Mouse (Mus musculus) hindbrain, embryonic 16.5 days (tissue): ENCODE measurements around the gene Timmdc1. TPM values are rescaled to one million over a fixed set of nuclear protein-coding genes. Genes with fewer than 3 reads are reported as not detected.

Experiments
- ATAC-seq: fragments of 200-750 bp; cut with Nextera tagmentation; 2 replicates; pipeline ENCODE4 v1.8.0; 2017; ENCODE audit warnings: moderate TSS enrichment, moderate library complexity
- H3K27ac ChIP-seq: fragments of 300-500 bp; sonication (generic); 2 replicates; pipeline ENCODE4 v1.5.1; 2014; ENCODE audit warnings: low read depth, mild to moderate bottlenecking, control low read depth, low read length, moderate library complexity
- H3K27me3 ChIP-seq: fragments of 300-500 bp; sonication (generic); replicated peaks from 2 replicates; pipeline ENCODE4 v1.6.1; 2014; ENCODE audit warnings: low read length; ENCODE audit not compliant: control insufficient read depth, insufficient read depth
- H3K36me3 ChIP-seq: fragments of 300-500 bp; sonication (generic); 2 replicates; pipeline ENCODE4 v1.6.1; 2014; ENCODE audit warnings: mild to moderate bottlenecking, low read length, moderate library complexity, mixed read lengths; ENCODE audit not compliant: control insufficient read depth, insufficient read depth
- H3K4me1 ChIP-seq: fragments of 300-500 bp; sonication (generic); 2 replicates; pipeline ENCODE4 v1.6.1; 2014; ENCODE audit warnings: low read depth, low read length; ENCODE audit not compliant: control insufficient read depth, insufficient read depth
- H3K4me2 ChIP-seq: fragments of 300-500 bp; sonication (generic); 2 replicates; pipeline ENCODE4 v1.6.1; 2014; ENCODE audit warnings: mild to moderate bottlenecking, low read length, control low read depth, moderate library complexity
- H3K4me3 ChIP-seq: fragments of 300-500 bp; sonication (generic); 2 replicates; pipeline ENCODE4 v1.5.1; 2014; ENCODE audit warnings: mild to moderate bottlenecking, low read length, control low read depth, moderate library complexity
- H3K9ac ChIP-seq: fragments of 300-500 bp; sonication (generic); 2 replicates; pipeline ENCODE4 v1.6.1; 2014; ENCODE audit warnings: low read depth, mild to moderate bottlenecking, control low read depth, low read length, moderate library complexity
- H3K9me3 ChIP-seq: fragments of 300-500 bp; sonication (generic); 2 replicates; pipeline ENCODE4 v1.6.1; 2014; ENCODE audit warnings: mild to moderate bottlenecking, low read length, moderate library complexity; ENCODE audit not compliant: control insufficient read depth
- WGBS: fragments of 180-500 bp; shearing (Covaris S2); extraction: QIAGEN DNeasy Blood & Tissue Kit; methylation state at CpG from one replicate; pipeline ENCODE4 v1.1.7; 2014; 5-methylcytosine and 5-hydroxymethylcytosine counted together
- polyA plus RNA-seq: library from polyadenylated mRNA; unstranded; fragments of >200 nt; fragmentation: Nextera tagmentation; extraction: Ambion mirVana; gene quantifications from 2 replicates; pipeline ENCODE4 v1.2.1, GENCODE M21; 2015

Gene Timmdc1
- polyA plus RNA-seq, 1 experiment from 2014 or later, result 28.0 TPM

DNA sequence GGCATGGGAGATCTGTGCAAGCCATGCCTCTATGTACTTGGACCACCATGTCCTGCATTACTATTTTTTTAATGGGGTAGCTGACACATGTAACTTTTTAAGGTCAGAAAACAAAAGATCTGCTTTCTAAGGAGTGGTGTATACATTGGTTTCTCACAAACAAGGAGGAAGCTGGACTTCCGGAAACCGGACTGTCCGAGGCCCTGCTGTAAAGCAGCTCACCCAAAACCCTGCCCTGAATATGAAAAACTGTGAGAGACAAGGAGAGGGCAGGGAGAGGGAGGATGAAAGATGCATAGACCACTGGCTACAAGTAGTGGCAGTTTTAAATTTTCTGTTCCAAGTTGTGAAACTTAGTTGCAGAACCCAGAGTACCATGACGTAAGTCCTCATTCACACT is 62.5 kb downstream of the Timmdc1 start:
- Histone ChIP-seq H3K9ac (no peak overlapping the region), H3K4me3 (no peak overlapping the region), H3K27ac (no peak overlapping the region), H3K4me2 (no peak overlapping the region), H3K4me1 (no peaks in the 10 kb centered on the region), H3K27me3 (no peaks in the 10 kb centered on the region), H3K9me3 (no peaks in the 10 kb centered on the region), H3K36me3 (no peaks in the 10 kb centered on the region)
- WGBS, result 92% methylated on average over 4 of the region's 4 CpGs
- ATAC-seq, result no peak

DNA sequence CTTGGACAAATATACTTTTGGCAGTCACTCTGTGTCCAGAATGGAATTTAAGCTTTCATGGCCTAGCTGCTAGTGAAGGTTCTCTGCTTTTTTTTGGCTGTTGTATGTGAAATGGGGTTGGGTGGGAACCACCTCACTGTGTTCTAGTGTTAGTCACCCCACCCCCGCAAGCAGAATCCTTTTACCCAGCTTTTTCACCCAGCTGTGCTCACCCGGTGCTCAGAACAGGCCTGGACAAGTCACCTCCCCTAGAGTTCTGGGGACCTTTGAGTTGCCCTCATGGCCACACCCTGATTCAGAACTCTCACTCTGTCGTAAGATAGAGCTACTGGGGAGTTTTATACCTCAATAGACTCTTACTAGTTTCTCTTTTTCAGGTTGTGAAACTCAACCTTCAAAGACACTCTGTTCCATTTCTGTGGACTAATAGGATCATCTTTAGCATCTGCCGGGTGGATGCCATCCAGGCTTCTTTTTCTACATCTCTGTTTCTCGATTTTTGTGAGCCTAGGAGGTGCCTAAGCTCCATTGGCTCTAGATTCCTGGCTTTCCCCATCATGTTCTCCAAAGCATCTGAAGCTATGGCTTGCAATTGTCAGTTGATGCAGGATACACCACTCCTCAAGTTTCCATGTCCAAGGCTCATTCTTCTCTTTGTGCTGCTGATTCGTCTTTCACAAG is 63.7 kb downstream of the Timmdc1 start:
- no peaks in the 10 kb centered on the region for H3K27me3 ChIP-seq
- H3K9ac ChIP-seq, result no peak overlapping the region
- WGBS, result 78% methylated on average over 6 of the region's 6 CpGs

DNA sequence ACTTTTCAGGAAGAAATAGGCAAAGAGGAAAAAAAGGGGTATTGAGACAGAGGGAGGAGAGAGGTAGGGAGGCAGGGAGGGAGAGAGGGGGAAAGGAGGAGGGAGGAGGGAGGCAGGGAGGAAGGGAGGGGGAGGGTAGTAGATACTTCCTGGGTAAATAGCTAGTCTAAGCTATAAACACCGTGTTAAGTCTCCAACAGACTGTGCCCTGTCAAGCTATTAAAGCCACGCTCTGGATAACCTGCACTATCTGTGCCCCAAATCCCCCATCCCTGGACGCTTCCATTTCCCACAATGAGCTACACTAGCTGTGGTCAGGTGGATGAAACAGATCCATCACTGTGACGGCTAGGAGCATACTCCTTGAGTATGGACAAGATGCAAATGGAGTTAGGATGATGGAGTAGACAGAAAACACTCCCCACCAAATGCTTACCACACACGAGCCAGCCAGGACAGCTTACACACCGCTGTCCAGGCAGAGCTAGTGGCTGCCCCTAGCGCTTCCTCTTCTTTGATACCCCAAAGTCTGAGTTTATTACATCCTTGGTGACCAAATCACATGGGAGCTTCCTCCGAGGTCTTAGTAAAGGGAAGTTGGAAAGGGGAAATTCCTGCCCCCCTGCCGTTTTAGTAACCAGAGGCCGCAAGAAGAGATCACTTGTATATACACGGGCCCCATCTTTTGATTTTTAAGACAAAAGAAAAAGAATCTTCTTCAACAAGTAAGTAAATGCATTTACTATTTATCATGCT is 65.5 kb downstream of the Timmdc1 start:
- H3K27ac ChIP-seq, result no peak overlapping the region
- H3K9ac ChIP-seq, result no peak overlapping the region
- no peaks in the 10 kb centered on the region for H3K9me3 ChIP-seq
- H3K4me3 ChIP-seq, result no peak overlapping the region
- no peaks in the 10 kb centered on the region for H3K36me3 ChIP-seq
- H3K4me1 ChIP-seq, result peaks cover under 1% of the 10 kb centered on the region; the same call in 1 of the 2 replicates
- 61% methylated on average over 11 of the region's 11 CpGs for WGBS
- H3K4me2 ChIP-seq, result no peak overlapping the region
- H3K27me3 ChIP-seq, result no peaks in the 10 kb centered on the region
- ATAC-seq, result no peak

More for the DNA sequence above, 63.7 kb downstream of the Timmdc1 start:
- Histone ChIP-seq H3K4me1 (no peaks in the 10 kb centered on the region), H3K27ac (no peak overlapping the region), H3K4me2 (no peak overlapping the region), H3K36me3 (no peaks in the 10 kb centered on the region), H3K4me3 (no peak overlapping the region), H3K9me3 (no peaks in the 10 kb centered on the region)
- ATAC-seq, result no peak

DNA sequence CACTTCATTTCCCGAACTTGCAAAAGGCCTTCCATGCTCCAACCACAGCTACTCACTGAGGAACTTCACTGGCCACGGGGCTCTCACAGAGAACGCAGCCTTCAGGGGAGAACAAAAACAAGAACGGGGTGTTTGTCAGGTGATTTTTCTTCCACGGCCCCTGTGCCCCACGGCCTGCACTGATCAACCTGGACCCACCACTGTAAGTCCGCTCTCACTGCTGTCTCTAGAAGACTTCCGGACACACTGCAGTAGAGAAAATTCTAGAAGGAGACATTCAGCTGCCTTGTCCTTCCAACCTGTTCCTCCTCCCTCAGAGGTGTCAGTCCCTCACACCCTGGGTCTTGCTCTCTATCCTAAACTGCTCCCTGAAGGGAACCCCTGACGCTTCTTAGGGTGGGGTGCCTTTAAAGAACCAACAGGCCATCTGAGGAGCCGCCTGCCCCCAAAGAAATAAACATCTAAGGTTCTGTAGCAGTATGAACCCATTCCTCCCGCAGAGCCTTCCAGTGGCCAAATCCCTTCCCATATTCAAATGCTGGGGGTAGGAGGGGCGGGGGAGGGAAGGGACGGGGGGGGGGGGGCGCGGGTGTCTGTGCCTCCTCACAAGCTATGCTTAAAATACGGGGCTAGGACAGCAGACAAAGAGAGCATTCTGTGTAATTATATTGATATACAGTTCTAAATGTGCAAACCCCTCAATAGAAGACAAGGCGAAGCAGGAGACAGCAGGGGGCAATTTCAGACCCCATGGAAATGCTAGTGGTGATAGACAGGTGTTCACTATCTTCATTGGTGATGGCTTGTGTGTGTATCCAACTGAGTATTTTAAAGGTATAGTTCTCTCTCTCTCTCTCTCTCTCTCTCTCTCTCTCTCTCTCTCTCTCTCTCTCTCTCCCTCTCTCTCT is 66.7 kb downstream of the Timmdc1 start, which contains the start of gene Cd80:
Cd80 (plus strand) TSS at position 51 of the 908 bp plus-strand sequence.
- Histone ChIP-seq H3K4me3 (no peak within 1 kb of the TSS), H3K36me3 (no peaks in the 10 kb centered on the region), H3K27ac (no peak within 1 kb of the TSS), H3K27me3 (no peaks in the 10 kb centered on the region), H3K4me2 (no peak within 1 kb of the TSS), H3K4me1 (peaks cover 9% of the 10 kb centered on the region), H3K9ac (no peak within 1 kb of the TSS), H3K9me3 (no peaks in the 10 kb centered on the region)
- WGBS, result 73% methylated on average over 17 of the region's 17 CpGs
- no peak for ATAC-seq

DNA sequence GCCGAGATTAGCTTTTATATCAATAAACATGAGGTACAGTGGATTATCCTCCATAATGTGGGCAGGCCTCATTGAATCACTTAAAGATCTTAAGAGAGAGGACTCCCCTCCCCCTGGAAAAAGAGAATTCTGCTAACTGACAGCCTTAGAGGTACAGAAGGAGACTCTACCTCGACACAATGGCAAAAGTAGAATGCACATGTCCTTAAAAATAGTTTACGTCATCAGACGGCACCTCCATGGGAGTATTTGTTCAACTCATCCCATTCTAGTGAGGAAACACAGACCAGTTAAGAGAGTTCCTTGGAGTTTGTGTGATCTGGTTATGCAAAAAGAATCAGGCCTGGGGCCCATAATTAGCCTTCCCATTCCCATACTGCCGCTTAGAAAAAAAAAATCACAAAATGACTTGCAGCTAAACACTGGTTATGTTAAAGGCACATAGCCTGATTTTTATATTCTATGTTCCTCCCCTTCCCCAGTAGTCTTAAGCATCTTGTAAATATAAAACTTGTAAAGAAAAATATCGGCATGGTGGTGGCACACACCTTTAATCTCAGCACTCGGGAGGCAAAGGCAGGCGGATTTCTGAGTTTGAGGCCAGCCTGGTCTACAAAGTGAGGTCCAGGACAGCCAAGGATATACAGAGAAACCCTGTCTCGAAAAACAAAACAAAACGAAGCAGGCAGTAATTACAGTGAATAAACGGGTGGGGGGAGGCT is 67.8 kb downstream of the Timmdc1 start:
- ATAC-seq, result no peak
- H3K27me3 ChIP-seq, result no peaks in the 10 kb centered on the region
- no peaks in the 10 kb centered on the region for H3K9me3 ChIP-seq
- peaks cover 4% of the 10 kb centered on the region; the same call in 1 of the 2 replicates for H3K36me3 ChIP-seq
- H3K4me2 ChIP-seq, result no peak overlapping the region
- H3K4me1 ChIP-seq, result peaks cover 9% of the 10 kb centered on the region
- H3K4me3 ChIP-seq, result no peak overlapping the region
- H3K27ac ChIP-seq, result no peak overlapping the region
- 81% methylated on average over 11 of the region's 11 CpGs for WGBS
- H3K9ac ChIP-seq, result no peak overlapping the region

DNA sequence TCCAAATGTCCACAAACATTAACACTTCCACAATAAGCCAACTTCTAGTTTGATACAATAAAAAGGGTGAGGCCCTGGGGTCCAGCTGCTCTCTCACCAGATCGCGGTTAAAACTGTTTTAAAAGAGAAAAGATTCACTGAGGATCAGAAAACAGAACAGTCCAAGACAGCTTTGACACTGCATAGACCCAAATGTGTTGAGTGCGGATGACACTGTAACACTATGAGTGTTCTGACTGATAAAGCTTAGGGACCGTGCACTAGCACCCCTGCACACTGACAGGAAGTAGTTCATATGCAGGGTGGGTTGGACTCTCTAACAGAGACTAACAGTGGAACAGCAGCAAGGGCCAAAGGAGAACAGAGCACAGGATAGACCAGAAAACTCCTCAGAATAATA is 68.5 kb downstream of the Timmdc1 start:
- no peak overlapping the region for H3K4me2 ChIP-seq
- peaks cover 10% of the 10 kb centered on the region for H3K36me3 ChIP-seq
- H3K9ac ChIP-seq, result no peak overlapping the region
- H3K4me3 ChIP-seq, result no peak overlapping the region
- no peak for ATAC-seq
- 96% methylated on average over 4 of the region's 4 CpGs for WGBS
- peaks cover 9% of the 10 kb centered on the region for H3K4me1 ChIP-seq
- no peaks in the 10 kb centered on the region for H3K27me3 ChIP-seq
- H3K27ac ChIP-seq, result no peak overlapping the region
- H3K9me3 ChIP-seq, result no peaks in the 10 kb centered on the region

DNA sequence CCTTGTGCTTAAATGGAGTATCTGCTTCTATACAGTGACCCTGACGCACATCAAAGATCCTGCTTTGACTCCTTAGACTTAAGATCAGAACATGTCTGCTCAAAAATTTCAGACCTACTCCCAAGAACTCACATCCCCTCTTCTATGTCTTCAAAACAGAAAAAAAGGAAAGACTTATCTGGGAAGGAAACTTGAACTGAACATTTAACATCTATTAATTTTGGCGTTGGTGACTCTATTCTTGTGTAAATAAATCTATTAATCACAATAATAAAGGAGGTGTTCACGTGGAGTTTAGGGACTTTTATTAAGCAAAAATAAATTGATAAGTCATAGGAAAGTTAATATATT is 69.3 kb downstream of the Timmdc1 start:
- peak overlapping the region; percentile 88 for H3K27ac ChIP-seq
- H3K4me3 ChIP-seq, result peak overlapping the region; percentile 76
- WGBS, result 25% methylated on average over 3 of the region's 3 CpGs
- H3K9ac ChIP-seq, result peak overlapping the region; percentile 94
- H3K4me2 ChIP-seq, result peak overlapping the region; percentile 87
- no peaks in the 10 kb centered on the region for H3K9me3 ChIP-seq
- H3K27me3 ChIP-seq, result no peaks in the 10 kb centered on the region
- peaks cover 9% of the 10 kb centered on the region for H3K4me1 ChIP-seq
- no peak for ATAC-seq
- peaks cover 10% of the 10 kb centered on the region for H3K36me3 ChIP-seq

DNA sequence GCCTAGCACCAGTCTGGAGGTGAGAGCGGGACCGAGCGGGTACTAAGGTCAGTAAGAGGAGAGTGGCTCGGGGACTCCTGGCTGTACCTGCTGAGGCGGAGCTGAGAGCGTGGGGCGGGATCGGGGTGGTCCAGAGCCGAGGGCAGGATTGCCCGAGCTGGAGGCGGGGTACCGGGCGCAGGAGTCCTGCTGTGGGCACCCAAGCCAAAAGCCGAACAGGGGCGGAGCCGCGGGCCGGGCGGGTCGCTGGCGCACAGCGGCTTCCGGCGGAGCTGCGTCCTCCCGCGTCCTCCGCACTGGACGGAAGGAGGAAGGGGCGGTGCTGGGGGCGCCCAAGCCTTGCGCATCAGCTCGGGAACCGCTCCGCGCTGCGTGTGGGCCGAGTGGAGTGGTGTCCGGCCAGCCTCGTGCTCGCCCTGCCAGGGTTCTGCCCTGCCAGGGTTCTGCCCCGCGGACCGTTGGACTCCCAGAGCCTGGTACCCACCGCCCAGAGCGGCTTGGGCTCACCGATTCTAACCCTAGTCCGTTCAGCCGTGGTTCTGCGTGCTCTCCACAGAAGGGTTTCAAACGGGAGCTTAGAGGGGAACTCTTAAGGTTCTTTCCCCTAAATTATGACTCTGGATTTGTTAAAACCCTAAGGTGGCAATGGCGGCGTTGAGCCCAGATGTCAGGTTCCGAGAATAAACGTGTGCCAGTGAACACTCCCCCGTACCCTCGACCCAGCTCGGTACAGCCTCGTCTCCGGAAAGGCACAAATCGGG is 69.8 kb downstream of the Timmdc1 start, which contains the start of gene Adprh:
Adprh (minus strand) TSS at position 262 of the 761 bp plus-strand sequence.
- ATAC-seq, result peak; percentile 99
- WGBS, result under 1% methylated on average over 45 of the region's 61 CpGs

More for the DNA sequence above, 69.8 kb downstream of the Timmdc1 start, which contains the start of gene Adprh:
- Histone ChIP-seq H3K4me3 (peak within 1 kb of the TSS; percentile 76), H3K9me3 (no peaks in the 10 kb centered on the region), H3K27me3 (no peaks in the 10 kb centered on the region), H3K27ac (peak within 1 kb of the TSS; percentile 88), H3K4me1 (peaks cover 9% of the 10 kb centered on the region), H3K36me3 (peaks cover 10% of the 10 kb centered on the region), H3K9ac (peak within 1 kb of the TSS; percentile 94), H3K4me2 (peak within 1 kb of the TSS; percentile 87)
